Mouse (Mus musculus): ENCODE data around the gene Limd2.

DNA sequence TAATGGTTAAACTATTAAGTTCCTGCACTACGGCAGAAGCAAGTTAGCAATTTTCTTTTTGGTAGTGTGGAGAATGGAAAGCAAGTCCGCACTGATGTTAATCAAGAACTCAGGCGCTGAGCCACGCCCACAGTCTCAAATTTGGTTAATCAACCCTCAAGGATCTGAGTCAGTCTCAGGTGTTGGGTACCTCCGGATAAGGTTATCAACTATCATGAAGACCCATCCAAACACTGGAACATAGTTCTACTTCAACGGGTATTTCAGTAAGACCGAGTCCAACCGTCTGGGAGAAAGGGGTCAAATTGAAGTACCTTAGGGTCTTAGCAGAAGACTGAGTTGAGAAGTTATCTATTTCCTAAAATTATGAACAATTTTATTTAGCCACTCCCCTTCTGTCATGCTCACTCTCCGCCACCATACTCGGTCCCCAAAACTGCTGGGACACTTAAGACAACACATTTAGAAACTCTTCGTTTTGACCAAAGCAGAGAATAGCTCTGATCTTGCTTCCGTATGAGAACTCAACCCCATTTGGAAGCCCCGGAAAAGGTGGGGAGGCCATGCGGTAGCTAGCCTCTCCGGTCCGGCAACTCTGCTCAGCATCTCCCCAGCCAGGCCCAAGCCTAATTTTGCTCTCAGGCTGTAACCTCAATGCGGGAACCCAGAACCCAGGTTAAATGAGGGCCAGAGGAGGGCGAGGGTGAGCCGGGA is 32.2 kb upstream of the Limd2 start:
- TF ChIP-seq CTCF (IDR thresholded peaks at IDR 0.05; ENCODE audit: extremely low read depth, insufficient read depth, insufficient read length, insufficient replicate concordance) (no peak), POLR2A (IDR thresholded peaks at IDR 0.05; ENCODE audit: low read depth, low read length) (no peak)
